Mouse (Mus musculus) limb, embryonic 15.5 days (tissue): ENCODE data around the gene Erlec1. TPM values are rescaled to one million over a fixed set of nuclear protein-coding genes. Genes with fewer than 3 reads are reported as not detected.

Source experiments
- ATAC-seq: fragments of 200-750 bp; cut with Nextera tagmentation; 2 replicates; pipeline ENCODE4 v1.8.0; 2017; ENCODE audit warnings: low read depth, moderate TSS enrichment; ENCODE audit not compliant: insufficient number of reproducible peaks, low FRiP score, low TSS enrichment
- H3K27ac ChIP-seq: fragments of 300-500 bp; sonication (generic); 2 replicates; pipeline ENCODE4 v1.5.1; 2015; ENCODE audit warnings: moderate library complexity, mild to moderate bottlenecking, inconsistent platforms
- H3K27me3 ChIP-seq: fragments of 300-500 bp; sonication (generic); 2 replicates; pipeline ENCODE4 v1.6.1; 2015; ENCODE audit warnings: inconsistent platforms
- H3K36me3 ChIP-seq: fragments of 300-500 bp; sonication (generic); 2 replicates; pipeline ENCODE4 v1.6.1; 2015; ENCODE audit warnings: inconsistent platforms
- H3K4me1 ChIP-seq: fragments of 300-500 bp; sonication (generic); 2 replicates; pipeline ENCODE4 v1.6.1; 2015; ENCODE audit warnings: inconsistent platforms
- H3K4me2 ChIP-seq: fragments of 300-500 bp; sonication (generic); 2 replicates; pipeline ENCODE4 v1.6.1; 2015; ENCODE audit warnings: mild to moderate bottlenecking, inconsistent platforms
- H3K4me3 ChIP-seq: fragments of 300-500 bp; sonication (generic); 2 replicates; pipeline ENCODE4 v1.5.1; 2015; ENCODE audit warnings: mild to moderate bottlenecking, inconsistent platforms
- H3K9ac ChIP-seq: fragments of 300-500 bp; sonication (generic); 2 replicates; pipeline ENCODE4 v1.6.1; 2015; ENCODE audit warnings: inconsistent platforms
- H3K9me3 ChIP-seq: fragments of 300-500 bp; sonication (generic); 2 replicates; pipeline ENCODE4 v1.6.1; 2016; ENCODE audit warnings: inconsistent platforms
- WGBS: fragments of 180-500 bp; shearing (Covaris S2); methylation state at CpG from one replicate; pipeline ENCODE4 v1.1.7; 2015; 5-methylcytosine and 5-hydroxymethylcytosine counted together
- polyA plus RNA-seq: library from polyadenylated mRNA; unstranded; fragments of >200 nt; fragmentation: Nextera tagmentation; extraction: Ambion mirVana; gene quantifications from 2 replicates; pipeline ENCODE4 v1.2.1, GENCODE M21; 2015

Erlec1 gene
- 10.0 and 12.9 TPM in 2 replicates for polyA plus RNA-seq

DNA sequence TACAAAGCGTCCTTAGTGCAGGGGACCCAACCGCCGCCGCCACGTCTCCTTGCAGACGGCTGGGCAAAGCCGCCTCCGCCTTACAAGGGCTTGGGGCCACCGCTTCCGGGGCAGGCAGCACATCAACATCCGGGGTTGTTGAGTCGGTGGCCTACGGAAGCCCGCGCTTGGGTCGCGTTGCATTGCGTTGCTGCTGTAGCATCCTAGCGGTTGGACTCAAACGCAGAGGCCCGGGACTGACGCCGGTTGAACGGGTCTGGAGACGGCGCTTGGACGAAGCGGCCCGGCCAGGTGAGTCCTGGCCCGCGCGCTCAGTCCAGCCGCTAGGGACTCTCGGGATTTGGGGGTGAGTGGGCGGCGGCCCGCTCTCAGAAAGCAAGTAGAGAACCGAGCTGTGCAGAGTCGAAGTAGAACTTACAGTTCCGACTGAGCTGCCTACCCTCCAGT is at the start of gene Erlec1:
Gene Erlec1 (minus strand): TSS at position 57 of the 447 bp plus-strand sequence.
- Histone ChIP-seq H3K9me3 (peaks cover 6% of the 10 kb centered on the region; the same call in 1 of the 2 replicates), H3K4me2 (peak within 1 kb of the TSS; percentile 53), H3K36me3 (peaks cover 14% of the 10 kb centered on the region), H3K4me3 (peak within 1 kb of the TSS; percentile 81), H3K9ac (peak within 1 kb of the TSS; percentile 79), H3K4me1 (peaks cover 7% of the 10 kb centered on the region; the same call in 1 of the 2 replicates), H3K27me3 (no peaks in the 10 kb centered on the region), H3K27ac (peak within 1 kb of the TSS; percentile 88)
- peak; percentile 91 for ATAC-seq
- WGBS: under 1% methylated on average over 40 of the region's 40 CpGs

DNA sequence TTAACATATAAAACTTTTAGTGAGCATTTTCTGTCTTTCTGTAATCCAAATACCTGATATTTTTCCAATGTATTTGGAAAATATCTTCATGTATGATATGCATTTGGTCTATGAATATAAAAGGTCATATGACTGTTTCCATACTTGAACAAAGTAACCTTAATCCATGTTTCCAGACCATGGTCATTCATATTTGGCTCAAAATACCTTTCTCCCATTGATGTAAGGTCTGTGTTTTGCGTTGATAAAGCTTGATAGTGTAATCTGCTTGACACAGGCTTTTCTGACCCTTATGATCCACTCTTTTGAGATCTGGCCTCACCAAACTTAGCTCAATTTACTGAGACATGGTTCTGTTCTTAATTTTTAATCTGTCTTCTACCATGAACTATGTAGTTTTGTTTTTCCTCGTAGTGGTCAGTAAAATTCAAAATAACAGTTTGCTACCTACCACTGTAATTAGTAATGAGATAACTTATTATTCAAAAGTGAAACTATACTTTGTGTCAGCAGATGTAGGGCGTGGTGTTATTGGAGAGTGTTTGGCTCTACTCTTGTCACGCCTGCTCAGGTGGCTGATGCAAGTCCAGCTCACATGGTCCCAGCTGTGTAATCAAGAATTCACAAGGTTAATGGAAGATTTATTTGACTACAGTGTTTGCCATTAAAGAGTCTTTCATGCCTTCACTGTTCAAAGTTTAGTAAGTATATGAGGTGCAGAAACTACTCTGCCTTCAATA is 47.2 kb upstream of the Erlec1 start:
- Histone ChIP-seq H3K36me3 (0 out of 2 replicates have a peak, but pooled peaks cover 2% of the 10 kb centered on the region), H3K27ac (no peak overlapping the region), H3K4me2 (no peak overlapping the region), H3K9me3 (no peaks in the 10 kb centered on the region), H3K27me3 (no peaks in the 10 kb centered on the region), H3K4me1 (no peaks in the 10 kb centered on the region), H3K4me3 (no peak overlapping the region), H3K9ac (no peak overlapping the region)
- ATAC-seq: no peak
- 84% methylated on average over 4 of the region's 4 CpGs for WGBS

- Histone ChIP-seq H3K4me3 (no peak overlapping the region), H3K4me2 (no peak overlapping the region), H3K27me3 (no peaks in the 10 kb centered on the region), H3K36me3 (no peaks in the 10 kb centered on the region), H3K4me1 (no peaks in the 10 kb centered on the region), H3K9ac (no peak overlapping the region), H3K27ac (no peak overlapping the region), H3K9me3 (no peaks in the 10 kb centered on the region)
- ATAC-seq: no peak
- WGBS: 80% methylated on average over 2 of the region's 2 CpGs
Observed at GRCm38 (mm10) chr11:31000028-31000427, 45.9 kb upstream of the Erlec1 start.

DNA sequence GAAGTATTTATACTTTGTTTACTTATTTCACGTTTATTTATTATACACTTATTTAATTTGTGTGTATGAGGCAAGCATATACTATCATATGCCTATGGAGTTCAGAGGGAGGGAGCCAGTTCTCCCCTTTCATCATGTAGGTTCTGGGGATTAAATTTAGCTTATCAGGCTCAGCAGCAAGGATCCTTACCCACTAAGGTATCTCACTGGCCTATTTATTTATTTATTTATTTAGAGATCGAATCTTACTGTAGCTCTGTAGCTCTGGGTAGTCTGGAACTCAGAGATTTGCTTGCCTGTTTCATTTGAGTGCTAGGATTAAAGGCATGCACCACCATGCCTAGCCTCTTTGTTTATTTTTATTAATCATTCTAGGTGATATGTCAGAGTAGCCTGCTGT is 44.6 kb upstream of the Erlec1 start:
- Histone ChIP-seq H3K27me3 (no peaks in the 10 kb centered on the region), H3K27ac (no peak overlapping the region), H3K4me2 (no peak overlapping the region), H3K9me3 (no peaks in the 10 kb centered on the region), H3K36me3 (no peaks in the 10 kb centered on the region), H3K4me1 (no peaks in the 10 kb centered on the region), H3K4me3 (no peak overlapping the region), H3K9ac (no peak overlapping the region)
- ATAC-seq: no peak
- WGBS: 88% methylated on average over 2 of the region's 2 CpGs

DNA sequence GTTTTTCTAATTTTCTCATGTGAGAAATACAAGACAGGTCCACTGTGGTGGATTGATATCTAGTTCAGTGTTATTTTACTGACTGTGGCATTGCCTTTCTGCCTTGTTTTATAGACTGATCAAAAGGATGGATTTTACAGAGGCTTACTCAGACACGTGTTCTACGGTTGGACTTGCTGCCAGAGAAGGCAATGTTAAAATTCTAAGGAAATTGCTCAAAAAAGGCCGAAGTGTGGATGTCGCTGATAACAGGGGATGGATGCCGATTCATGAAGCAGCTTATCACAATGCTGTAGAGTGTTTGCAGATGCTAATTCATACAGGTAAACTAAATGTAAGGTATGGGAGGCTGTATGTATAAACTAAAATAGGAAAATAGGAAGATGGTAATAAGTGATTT is 44.1 kb upstream of the Erlec1 start:
- H3K9ac ChIP-seq: no peak overlapping the region
- no peaks in the 10 kb centered on the region for H3K4me1 ChIP-seq
- H3K27me3 ChIP-seq: no peaks in the 10 kb centered on the region
- ATAC-seq: no peak
- H3K4me3 ChIP-seq: no peak overlapping the region
- H3K9me3 ChIP-seq: no peaks in the 10 kb centered on the region
- no peak overlapping the region for H3K4me2 ChIP-seq
- H3K36me3 ChIP-seq: no peaks in the 10 kb centered on the region
- WGBS: 75% methylated on average over 5 of the region's 5 CpGs
- H3K27ac ChIP-seq: no peak overlapping the region

DNA sequence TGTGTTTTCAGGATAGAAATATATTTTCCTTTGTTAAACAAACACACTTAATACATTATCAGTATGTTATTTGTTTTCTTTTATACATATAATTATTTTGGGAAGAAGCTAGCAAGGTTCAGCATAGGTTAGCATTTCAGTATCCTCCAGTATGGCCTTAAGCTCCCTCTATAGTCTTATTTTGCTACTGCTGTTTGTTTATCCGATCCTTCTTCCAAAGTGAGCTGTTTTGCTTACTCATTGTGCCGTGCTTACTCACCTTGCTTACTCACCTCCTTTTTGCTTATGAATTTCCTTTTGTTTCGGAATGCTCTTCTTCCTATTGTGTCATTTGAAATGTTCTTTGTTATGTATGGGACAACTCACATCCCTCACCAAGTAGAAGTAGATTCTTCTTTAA is 42.5 kb upstream of the Erlec1 start:
- WGBS: 88% methylated on average over 3 of the region's 3 CpGs
- no peaks in the 10 kb centered on the region for H3K27me3 ChIP-seq
- no peak for ATAC-seq
- no peak overlapping the region for H3K27ac ChIP-seq
- H3K4me3 ChIP-seq: no peak overlapping the region
- H3K9ac ChIP-seq: no peak overlapping the region
- no peaks in the 10 kb centered on the region for H3K9me3 ChIP-seq
- H3K36me3 ChIP-seq: no peaks in the 10 kb centered on the region
- H3K4me2 ChIP-seq: no peak overlapping the region
- no peaks in the 10 kb centered on the region for H3K4me1 ChIP-seq

- Histone ChIP-seq H3K9me3 (no peaks in the 10 kb centered on the region), H3K36me3 (no peaks in the 10 kb centered on the region), H3K27ac (peak overlapping the region; percentile 57), H3K4me3 (peak overlapping the region; percentile 64), H3K4me1 (peaks cover 5% of the 10 kb centered on the region; the same call in 1 of the 2 replicates), H3K4me2 (peak overlapping the region; percentile 64), H3K9ac (peak overlapping the region; percentile 52; the same call in 1 of the 2 replicates), H3K27me3 (no peaks in the 10 kb centered on the region)
- ATAC-seq: 0 out of 2 replicates have a peak, but pooled peaks have one; percentile 69
- 1% methylated on average over 2 of the region's 2 CpGs for WGBS
Observed at GRCm38 (mm10) chr11:30986625-30987017, 32.5 kb upstream of the Erlec1 start.

DNA sequence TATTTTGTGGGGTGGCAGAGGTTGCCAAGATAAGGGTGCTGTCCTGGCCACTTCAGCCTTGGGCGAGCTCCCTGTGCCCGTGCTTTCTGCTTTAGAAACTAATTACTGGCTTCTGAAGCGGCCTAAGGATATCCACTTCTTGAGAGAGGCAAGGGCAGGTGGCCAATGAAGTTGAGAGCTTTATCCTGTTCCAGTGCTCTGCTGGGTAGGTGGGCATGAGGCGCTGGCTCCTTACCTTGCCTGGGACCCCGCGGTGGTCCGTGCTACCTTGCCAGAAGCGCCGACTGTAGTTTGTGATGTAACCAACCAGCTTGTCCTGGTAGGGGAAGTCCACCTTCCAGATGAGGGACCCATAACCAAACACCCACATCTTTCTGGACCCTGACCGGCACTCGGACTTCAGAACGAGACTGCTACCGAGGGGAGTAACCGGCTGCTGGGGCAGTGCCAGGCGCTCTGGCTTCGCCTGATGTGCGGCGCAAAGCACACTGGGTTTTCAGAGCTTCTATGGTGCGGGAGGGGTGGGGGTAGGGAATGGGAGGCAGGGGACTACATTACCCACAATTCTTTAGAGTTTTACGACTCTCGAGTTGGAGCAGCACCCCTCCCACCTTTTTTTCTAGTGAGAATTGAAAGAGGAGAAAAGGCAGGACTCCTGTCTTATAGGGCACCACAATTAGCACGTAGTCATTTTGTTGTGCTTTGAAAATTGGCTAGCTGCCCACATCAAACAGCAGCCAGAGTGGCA is 31.9 kb upstream of the Erlec1 start, which contains the start of gene Chac2:
Gene Chac2 (minus strand): TSS at position 474 of the 748 bp plus-strand sequence.
- peak within 1 kb of the TSS; percentile 71 for H3K27ac ChIP-seq
- peaks cover 5% of the 10 kb centered on the region; the same call in 1 of the 2 replicates for H3K4me1 ChIP-seq
- H3K36me3 ChIP-seq: no peaks in the 10 kb centered on the region
- no peaks in the 10 kb centered on the region for H3K27me3 ChIP-seq
- H3K9me3 ChIP-seq: no peaks in the 10 kb centered on the region
- ATAC-seq: peak; percentile 87
- H3K4me3 ChIP-seq: peak within 1 kb of the TSS; percentile 64
- peak within 1 kb of the TSS; percentile 52 for H3K9ac ChIP-seq
- peak within 1 kb of the TSS; percentile 64 for H3K4me2 ChIP-seq
- WGBS: under 1% methylated on average over 22 of the region's 22 CpGs

GRCm38 (mm10) chr11:30985237-30985636 is 31.1 kb upstream of the Erlec1 start:
- 33% methylated on average over 2 of the region's 2 CpGs for WGBS
- H3K9me3 ChIP-seq: no peaks in the 10 kb centered on the region
- peaks cover 5% of the 10 kb centered on the region; the same call in 1 of the 2 replicates for H3K4me1 ChIP-seq
- no peaks in the 10 kb centered on the region for H3K36me3 ChIP-seq
- peak overlapping the region; percentile 64; the same call in 1 of the 2 replicates for H3K4me2 ChIP-seq
- no peak for ATAC-seq
- H3K27ac ChIP-seq: no peak overlapping the region
- H3K27me3 ChIP-seq: no peaks in the 10 kb centered on the region
- no peak overlapping the region for H3K9ac ChIP-seq
- H3K4me3 ChIP-seq: no peak overlapping the region

GRCm38 (mm10) chr11:30953469-30954154 is 523 bp downstream of the Erlec1 start:
- ATAC-seq: peak; percentile 88; the same call in 1 of the 2 replicates
- peaks cover 6% of the 10 kb centered on the region; the same call in 1 of the 2 replicates for H3K9me3 ChIP-seq
- peaks cover 7% of the 10 kb centered on the region; the same call in 1 of the 2 replicates for H3K4me1 ChIP-seq
- H3K27ac ChIP-seq: peak overlapping the region; percentile 88
- peak overlapping the region; percentile 51 for H3K4me2 ChIP-seq
- H3K36me3 ChIP-seq: peaks cover 20% of the 10 kb centered on the region
- peak overlapping the region; percentile 81 for H3K4me3 ChIP-seq
- no peaks in the 10 kb centered on the region for H3K27me3 ChIP-seq
- WGBS: under 1% methylated on average over 25 of the region's 32 CpGs
- peak overlapping the region; percentile 75 for H3K9ac ChIP-seq

DNA sequence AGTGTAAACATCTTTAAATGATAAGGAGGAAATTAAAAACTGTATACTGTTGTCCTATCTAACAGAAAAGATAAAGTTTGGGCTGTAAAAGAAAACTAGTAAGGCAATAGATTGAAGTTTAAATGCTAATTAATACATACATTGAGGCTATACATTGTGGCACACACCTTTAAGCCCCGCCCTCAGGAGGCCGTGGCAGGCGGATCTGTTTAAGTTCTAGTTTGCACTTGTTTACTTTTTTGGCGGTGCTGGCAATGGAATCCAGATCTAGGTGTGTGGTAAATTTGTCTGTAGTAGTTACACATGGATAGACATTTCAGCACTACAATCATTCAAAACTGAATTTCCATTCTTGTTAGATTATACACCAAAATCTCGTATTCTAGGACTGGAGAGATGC is 1.3 kb downstream of the Erlec1 start:
- H3K9ac ChIP-seq: no peak overlapping the region
- peak overlapping the region; percentile 51 for H3K4me2 ChIP-seq
- ATAC-seq: no peak
- peaks cover 6% of the 10 kb centered on the region; the same call in 1 of the 2 replicates for H3K9me3 ChIP-seq
- H3K27me3 ChIP-seq: no peaks in the 10 kb centered on the region
- H3K4me3 ChIP-seq: peak overlapping the region; percentile 81
- WGBS: 54% methylated on average over 5 of the region's 5 CpGs
- peaks cover 7% of the 10 kb centered on the region; the same call in 1 of the 2 replicates for H3K4me1 ChIP-seq
- peaks cover 20% of the 10 kb centered on the region for H3K36me3 ChIP-seq
- H3K27ac ChIP-seq: no peak overlapping the region
